Mouse (Mus musculus) heart, adult 2 months (tissue): ENCODE measurements around the gene Ube2l6. TPM values are rescaled to one million over a fixed set of nuclear protein-coding genes. Genes with fewer than 3 reads are reported as not detected.

Source experiments
- DNase-seq, 2 experiments: peaks; one replicate each; pipeline ENCODE4 v3.0.0; 2021
- H3K27ac ChIP-seq: fragments of 200-600 bp; 2 replicates; pipeline ENCODE4 v1.8.1; 2022
- H3K27me3 ChIP-seq: fragments of 200-500 bp; 2 replicates; pipeline ENCODE4 v1.6.1; 2012; ENCODE audit warnings: mild to moderate bottlenecking, low read length, inconsistent platforms, mixed read lengths; ENCODE audit not compliant: control insufficient read depth, insufficient read depth
- H3K36me3 ChIP-seq: fragments of 200-500 bp; 2 replicates; pipeline ENCODE4 v1.6.1; 2012; ENCODE audit warnings: low read length, inconsistent platforms; ENCODE audit not compliant: control insufficient read depth, insufficient read depth
- H3K4me1 ChIP-seq: fragments of 200-500 bp; 2 replicates; pipeline ENCODE4 v1.6.1; 2011; ENCODE audit warnings: low read length; ENCODE audit not compliant: control insufficient read depth, insufficient read depth
- H3K4me3 ChIP-seq: fragments of 200-600 bp; 2 replicates; pipeline ENCODE4 v1.8.1; 2022
- H3K79me2 ChIP-seq: fragments of 200-500 bp; replicated peaks from 2 replicates; pipeline ENCODE4 v1.6.1; 2012; ENCODE audit warnings: mild to moderate bottlenecking, inconsistent platforms, low read length, moderate library complexity, mixed read lengths; ENCODE audit not compliant: control insufficient read depth, insufficient read depth
- H3K9ac ChIP-seq: fragments of 200-500 bp; 2 replicates; pipeline ENCODE4 v1.6.1; 2012; ENCODE audit warnings: low read depth, mild to moderate bottlenecking, control low read depth, inconsistent platforms, low read length, mixed read lengths
- CTCF ChIP-seq: fragments of 200-600 bp; IDR thresholded peaks from 2 replicates; pipeline ENCODE4 v1.8.1; 2022; ENCODE audit warnings: antibody characterized with exemption, mild to moderate bottlenecking, moderate library complexity
- EP300 ChIP-seq: fragments of 200-500 bp; IDR thresholded peaks from 2 replicates; pipeline ENCODE4 v1.6.1; 2011; ENCODE audit warnings: low read depth, low read length, control low read depth; ENCODE audit not compliant: insufficient read depth
- POLR2A ChIP-seq: fragments of 200-500 bp; IDR thresholded peaks from 2 replicates; pipeline ENCODE4 v1.6.1; 2011; ENCODE audit warnings: mild to moderate bottlenecking, low read depth, low read length, control low read depth; ENCODE audit not compliant: insufficient read depth
- WGBS: fragments of 180-500 bp; shearing (Covaris S2); methylation state at CpG from one replicate; pipeline ENCODE4 v1.1.7; 2018; 5-methylcytosine and 5-hydroxymethylcytosine counted together
- intact Hi-C: fragments of 180-260 bp; cut with DNase I; formaldehyde crosslinking; loops from one replicate; pipeline ENCODE4 v1.15.1; 2025
- polyA plus RNA-seq: library from polyadenylated mRNA; depleted of rRNA; stranded (reverse); fragments of >200 nt; gene quantifications from 2 replicates; pipeline ENCODE4 v1.2.3, GENCODE M21; 2012
- total RNA-seq, 2 experiments: library from RNA; stranded (reverse); gene quantifications; 2 replicates each; pipeline ENCODE4 v1.2.3; 2021

The Ube2l6 gene
- total and polyA plus RNA-seq, 3 experiments: 26.5 to 131 (median 109) TPM

DNA sequence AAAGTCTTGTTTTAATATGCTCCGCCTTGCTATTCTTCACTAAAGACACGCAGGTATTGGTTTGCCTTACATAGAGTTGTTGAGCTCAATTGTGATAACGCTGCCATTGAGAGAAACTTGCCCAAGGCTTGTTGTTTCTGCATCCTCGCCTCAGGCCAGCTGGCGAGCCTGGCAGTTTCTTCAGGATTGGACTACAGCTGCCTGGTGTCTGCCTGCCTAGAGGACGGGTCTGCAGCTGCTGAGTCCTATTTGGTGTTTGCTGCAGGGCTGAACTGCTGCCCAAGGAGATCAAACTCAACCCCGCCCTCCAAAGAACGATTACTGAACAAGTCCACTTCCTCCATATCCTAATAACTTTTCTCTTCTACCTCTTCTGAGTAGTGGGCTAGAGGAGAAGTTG is 37.9 kb upstream of the Ube2l6 start:
- Histone ChIP-seq H3K27me3 (no peaks in the 10 kb centered on the region), H3K9ac (no peak overlapping the region), H3K4me1 (no peaks in the 10 kb centered on the region), H3K4me3 (no peak overlapping the region), H3K79me2 (no peaks in the 10 kb centered on the region), H3K36me3 (no peaks in the 10 kb centered on the region), H3K27ac (no peak overlapping the region)
- 67% methylated on average over 8 of the region's 8 CpGs for WGBS
- TF ChIP-seq CTCF: no peak
- TF ChIP-seq POLR2A: no peak
- TF ChIP-seq EP300: no peak
- DNase-seq: no peak
- intact Hi-C loops: no loop called here

DNA sequence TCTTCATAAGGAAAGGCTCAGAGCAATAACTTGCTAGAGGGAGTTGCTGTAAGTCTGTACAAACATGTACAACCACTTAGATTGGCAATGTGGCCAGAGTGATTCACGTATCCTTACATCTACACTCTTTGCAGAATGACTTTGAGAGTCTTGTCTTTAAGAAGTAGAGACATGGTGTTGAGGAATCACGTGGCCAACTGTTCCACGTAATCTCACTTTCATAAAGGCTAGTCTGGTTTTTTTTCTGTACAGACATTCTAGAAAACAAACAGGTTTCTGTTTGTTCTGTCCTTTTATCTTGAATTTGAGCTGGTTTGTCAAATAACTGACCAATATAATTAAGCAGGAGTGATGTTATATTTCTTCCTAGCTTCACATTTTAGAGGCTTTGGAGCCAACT is 37.3 kb upstream of the Ube2l6 start:
- 76% methylated on average over 3 of the region's 3 CpGs for WGBS
- no peak for DNase-seq
- no peak for TF ChIP-seq CTCF
- TF ChIP-seq POLR2A: no peak
- TF ChIP-seq EP300: no peak
- no peaks in the 10 kb centered on the region for H3K79me2 ChIP-seq
- no peaks in the 10 kb centered on the region for H3K36me3 ChIP-seq
- intact Hi-C loops: no loop called here
- no peak overlapping the region for H3K27ac ChIP-seq
- no peak overlapping the region for H3K4me3 ChIP-seq
- H3K9ac ChIP-seq: no peak overlapping the region
- H3K4me1 ChIP-seq: no peaks in the 10 kb centered on the region
- no peaks in the 10 kb centered on the region for H3K27me3 ChIP-seq

DNA sequence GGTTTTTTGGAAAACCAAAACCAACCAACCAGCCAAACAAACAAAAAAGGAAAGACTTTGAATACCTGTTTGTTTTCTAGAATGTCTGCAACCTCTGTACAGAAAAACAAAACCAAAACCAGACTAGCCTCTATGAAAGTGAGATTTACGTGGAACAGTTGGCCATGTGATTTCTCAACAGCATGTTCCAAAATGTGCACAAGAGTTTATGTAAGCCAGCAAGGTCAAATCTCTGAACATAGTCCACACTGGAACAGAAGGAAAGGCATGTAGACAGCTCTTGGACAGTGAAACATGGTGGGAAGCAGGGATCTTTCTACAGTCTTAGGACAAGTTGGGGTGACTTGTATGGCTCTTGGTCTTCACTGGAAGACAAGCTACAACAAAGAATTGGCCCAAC is 36.8 kb upstream of the Ube2l6 start:
- TF ChIP-seq EP300 (no peak), POLR2A (no peak), CTCF (no peak)
- DNase-seq: no peak
- Histone ChIP-seq H3K27ac (no peak overlapping the region), H3K9ac (no peak overlapping the region), H3K36me3 (no peaks in the 10 kb centered on the region), H3K79me2 (no peaks in the 10 kb centered on the region), H3K27me3 (no peaks in the 10 kb centered on the region), H3K4me3 (no peak overlapping the region), H3K4me1 (no peaks in the 10 kb centered on the region)
- WGBS: 64% methylated on average over 1 of the region's 1 CpGs
- intact Hi-C loops: no loop called here

DNA sequence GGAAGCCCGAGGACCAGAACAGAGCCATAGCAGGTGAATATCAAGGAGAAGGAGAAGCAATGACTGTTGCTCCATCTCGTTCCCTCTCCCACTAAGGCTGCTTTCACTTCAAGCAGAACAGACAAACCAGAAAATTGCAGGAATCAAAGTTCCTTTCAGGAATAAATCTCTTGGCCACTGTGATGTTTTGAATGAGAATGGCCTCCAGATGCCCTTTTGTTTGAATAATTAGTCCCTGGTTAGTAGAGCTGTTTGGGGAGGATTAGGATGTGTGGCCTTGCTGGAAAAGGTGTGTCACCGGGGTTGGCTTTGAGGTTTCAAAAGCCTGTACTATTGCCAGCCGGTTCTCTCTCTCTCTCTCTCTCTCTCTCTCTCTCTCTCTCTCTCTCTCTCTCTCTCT is 36.3 kb upstream of the Ube2l6 start:
- no peak overlapping the region for H3K4me3 ChIP-seq
- WGBS: 59% methylated on average over 4 of the region's 4 CpGs
- DNase-seq: no peak
- intact Hi-C loops: no loop called here
- no peak overlapping the region for H3K27ac ChIP-seq
- H3K9ac ChIP-seq: no peak overlapping the region
- no peak for TF ChIP-seq POLR2A
- TF ChIP-seq EP300: no peak
- no peak for TF ChIP-seq CTCF
- no peaks in the 10 kb centered on the region for H3K27me3 ChIP-seq
- no peaks in the 10 kb centered on the region for H3K79me2 ChIP-seq
- H3K4me1 ChIP-seq: no peaks in the 10 kb centered on the region
- H3K36me3 ChIP-seq: no peaks in the 10 kb centered on the region

DNA sequence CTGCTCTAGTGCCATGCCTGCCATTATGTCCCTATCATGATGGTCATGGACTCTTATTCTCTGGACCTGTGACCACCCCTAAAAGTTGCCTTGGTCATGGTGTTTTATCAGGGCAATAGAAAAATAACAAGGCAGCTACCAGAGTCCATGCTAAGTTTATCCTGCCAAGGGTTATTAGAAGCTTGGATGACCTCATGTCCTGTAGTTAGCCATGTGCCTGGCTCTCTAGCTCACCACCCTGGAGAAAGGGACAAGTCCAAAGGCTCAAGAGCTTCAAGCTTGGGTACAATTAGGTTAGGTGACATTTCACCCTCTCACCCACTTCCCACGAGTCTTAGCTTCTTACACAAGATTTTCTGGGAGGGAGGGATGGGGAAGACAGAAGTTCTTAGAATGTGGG is 35.8 kb upstream of the Ube2l6 start:
- TF ChIP-seq EP300 (no peak), POLR2A (no peak), CTCF (no peak)
- Histone ChIP-seq H3K4me3 (no peak overlapping the region), H3K79me2 (no peaks in the 10 kb centered on the region), H3K4me1 (no peaks in the 10 kb centered on the region), H3K9ac (no peak overlapping the region), H3K27ac (no peak overlapping the region), H3K27me3 (no peaks in the 10 kb centered on the region), H3K36me3 (no peaks in the 10 kb centered on the region)
- 52% methylated on average over 1 of the region's 1 CpGs for WGBS
- DNase-seq: no peak
- intact Hi-C loops: no loop called here

DNA sequence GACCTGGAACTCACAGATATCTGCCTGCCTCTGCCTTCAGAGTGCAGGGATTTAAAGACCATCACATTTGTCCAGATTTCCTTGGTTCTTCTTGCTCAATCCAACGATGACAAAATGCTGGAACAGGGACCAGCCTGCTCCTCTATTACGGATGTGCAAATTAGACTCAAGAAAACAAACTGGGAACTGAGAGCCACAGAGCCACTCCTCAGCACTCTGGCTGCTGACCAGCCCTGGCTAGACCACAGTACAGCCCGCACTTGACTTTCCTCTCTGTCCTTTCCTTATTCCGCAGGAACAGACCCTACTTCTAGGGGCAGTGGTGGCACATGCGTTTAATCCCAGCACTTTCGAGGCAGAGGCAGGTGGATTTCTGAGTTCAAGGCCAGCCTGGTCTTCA is 28.1 kb upstream of the Ube2l6 start:
- H3K36me3 ChIP-seq: no peaks in the 10 kb centered on the region
- 70% methylated on average over 6 of the region's 6 CpGs for WGBS
- DNase-seq: peak; percentile 68 to 72
- no peaks in the 10 kb centered on the region for H3K4me1 ChIP-seq
- H3K79me2 ChIP-seq: no peaks in the 10 kb centered on the region
- H3K27ac ChIP-seq: no peak overlapping the region
- no peaks in the 10 kb centered on the region for H3K27me3 ChIP-seq
- intact Hi-C loops: no loop called here
- H3K4me3 ChIP-seq: no peak overlapping the region
- H3K9ac ChIP-seq: no peak overlapping the region
- TF ChIP-seq EP300 (no peak), CTCF (no peak), POLR2A (0 out of 2 replicates have a peak, but pooled peaks have one; percentile 43)
